Mouse (Mus musculus): ENCODE measurements around the gene Rad1. TPM values are rescaled to one million over a fixed set of nuclear protein-coding genes. Genes with fewer than 3 reads are reported as not detected.

The Rad1 gene
- 45.8 and 52.2 TPM in 2 replicates for polyA plus RNA-seq (2016; fragmentation: Nextera tagmentation; extraction: Ambion mirVana)

DNA sequence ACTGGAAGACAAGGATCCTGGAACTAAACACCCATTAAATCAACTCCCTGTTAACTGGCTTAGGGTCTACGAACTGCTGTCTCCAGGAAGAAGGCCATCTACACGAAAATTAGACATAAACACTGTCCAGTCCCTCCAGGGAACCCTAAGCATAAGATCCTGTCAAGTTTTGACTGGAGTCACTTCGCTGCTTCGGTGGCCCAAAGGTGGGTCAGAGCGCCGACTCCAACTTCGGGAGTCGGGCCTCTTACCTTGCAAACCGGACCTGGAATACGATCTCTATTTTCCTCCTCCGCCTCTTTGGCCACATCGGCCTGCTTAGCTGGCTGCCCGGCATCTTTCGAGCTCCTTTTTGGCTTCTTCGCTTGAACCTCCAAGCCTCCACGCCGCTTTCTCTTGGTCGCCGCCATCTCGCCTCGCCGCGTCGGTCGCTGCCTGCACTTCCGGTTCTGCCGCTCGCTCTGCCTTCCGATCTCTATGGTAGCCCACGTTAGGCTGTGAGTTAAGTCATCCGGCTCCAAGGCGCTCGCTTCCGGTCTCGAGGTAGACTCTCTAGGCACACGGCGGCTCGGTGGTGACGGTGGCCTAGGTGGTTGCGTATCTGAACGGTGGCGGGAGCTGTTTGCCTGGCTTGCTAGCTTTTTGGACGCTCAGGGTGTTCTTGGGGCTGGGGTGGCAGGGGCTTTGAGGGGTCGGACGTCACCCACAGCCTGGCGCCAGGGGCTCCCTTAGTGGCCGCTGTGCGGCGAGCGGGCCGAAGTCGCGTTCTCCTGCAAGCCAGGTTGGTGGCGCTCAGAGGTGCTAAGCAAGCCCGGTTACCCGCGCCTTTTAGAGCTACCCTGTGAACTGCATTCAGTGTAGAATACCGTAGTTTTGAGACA, at the start of gene Rad1, which contains the start of gene Brix1:
TSS of gene Rad1 (plus strand) at position 535 of the 881 bp plus-strand sequence.
TSS of gene Brix1 (minus strand) at position 464 of the 881 bp plus-strand sequence.
- Histone ChIP-seq H3K27ac (replicated peaks) (peak within 1 kb of the TSS; percentile 91), H3K27me3 (ENCODE audit: low read depth, poor library complexity, severe bottlenecking) (no peaks in the 10 kb centered on the region), H3K9me3 (replicated peaks) (no peaks in the 10 kb centered on the region), H3K4me3 (peak within 1 kb of the TSS; percentile 84), H3K36me3 (peaks cover 60% of the 10 kb centered on the region), H3K4me1 (peaks cover 22% of the 10 kb centered on the region)
- DNase-seq (ENCODE audit: low spot score), result peak; percentile 93
- under 1% methylated on average over 58 of the region's 58 CpGs for WGBS

DNA sequence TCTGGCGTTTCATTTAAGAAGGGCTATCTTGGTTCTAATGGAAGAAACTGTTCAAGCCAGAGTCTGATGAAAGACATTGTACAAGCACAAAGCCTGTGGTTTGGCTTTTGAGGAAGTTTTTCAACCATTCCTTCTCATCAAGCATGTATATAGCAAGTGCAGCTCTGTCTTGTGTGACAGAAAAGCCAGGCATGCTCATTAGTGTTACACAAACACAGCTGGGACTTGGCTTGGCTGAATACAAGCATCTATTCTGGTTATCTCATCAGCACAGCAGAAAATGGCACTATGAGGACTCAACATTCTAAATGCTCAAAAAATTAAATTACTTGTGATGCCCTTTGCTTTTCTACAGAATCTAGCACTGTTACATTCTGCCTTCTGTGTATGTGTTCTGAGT, 48.9 kb upstream of the Rad1 start:
- H3K9me3 ChIP-seq (replicated peaks), result no peaks in the 10 kb centered on the region
- no peaks in the 10 kb centered on the region for H3K4me1 ChIP-seq
- no peak overlapping the region for H3K27ac ChIP-seq (replicated peaks)
- no peaks in the 10 kb centered on the region for H3K27me3 ChIP-seq (ENCODE audit: low read depth, poor library complexity, severe bottlenecking)
- DNase-seq (ENCODE audit: low spot score), result no peak
- no peak overlapping the region for H3K4me3 ChIP-seq
- 79% methylated on average over 1 of the region's 1 CpGs for WGBS
- H3K36me3 ChIP-seq, result peaks cover 17% of the 10 kb centered on the region

DNA sequence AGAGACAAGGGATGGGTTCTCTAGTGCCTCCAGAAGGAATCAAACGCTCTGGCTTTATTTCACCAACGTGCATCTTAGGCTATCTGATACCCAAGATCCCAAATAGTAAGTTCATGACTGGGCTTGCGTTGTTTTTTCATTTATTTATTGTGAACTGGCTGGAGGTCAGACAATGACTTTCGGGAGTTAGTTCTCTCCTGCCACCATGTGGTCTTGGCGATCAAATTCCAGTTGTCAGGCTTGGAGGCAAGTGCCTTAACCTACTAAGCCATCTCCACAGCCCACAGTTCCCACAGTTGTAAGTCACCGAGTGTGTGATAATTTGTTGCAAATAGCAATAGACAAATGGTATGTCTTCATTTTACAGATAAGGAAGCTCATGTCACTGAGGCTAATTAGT, 45.9 kb upstream of the Rad1 start:
- Histone ChIP-seq H3K27me3 (ENCODE audit: low read depth, poor library complexity, severe bottlenecking) (no peaks in the 10 kb centered on the region), H3K9me3 (replicated peaks) (no peaks in the 10 kb centered on the region), H3K4me1 (no peaks in the 10 kb centered on the region), H3K36me3 (peaks cover 38% of the 10 kb centered on the region), H3K4me3 (no peak overlapping the region), H3K27ac (replicated peaks) (no peak overlapping the region)
- WGBS, result 80% methylated on average over 6 of the region's 6 CpGs
- DNase-seq (ENCODE audit: low spot score), result no peak

DNA sequence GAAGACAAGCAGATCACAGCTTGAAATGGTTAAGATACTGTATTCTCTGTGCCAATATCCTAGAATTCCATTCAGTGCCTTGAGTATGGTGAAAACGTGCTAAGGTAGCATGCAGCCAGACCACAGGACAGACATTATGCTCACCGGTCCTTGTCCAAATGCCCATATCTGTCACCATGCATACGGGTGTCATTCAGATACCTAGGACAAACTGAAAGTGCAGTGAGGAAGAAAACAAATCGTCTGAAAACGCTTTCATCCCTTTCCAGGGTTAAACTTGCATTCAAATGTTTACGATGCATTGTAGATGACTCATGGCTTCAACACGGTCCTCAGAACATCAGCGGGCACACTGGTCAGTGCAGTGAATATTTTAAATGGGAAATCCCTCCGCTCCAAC, 44.3 kb upstream of the Rad1 start:
- 93% methylated on average over 9 of the region's 9 CpGs for WGBS
- DNase-seq (ENCODE audit: low spot score), result no peak
- H3K36me3 ChIP-seq, result peaks cover 53% of the 10 kb centered on the region
- H3K9me3 ChIP-seq (replicated peaks), result no peaks in the 10 kb centered on the region
- H3K27ac ChIP-seq (replicated peaks), result no peak overlapping the region
- no peaks in the 10 kb centered on the region for H3K4me1 ChIP-seq
- no peak overlapping the region for H3K4me3 ChIP-seq
- H3K27me3 ChIP-seq (ENCODE audit: low read depth, poor library complexity, severe bottlenecking), result no peaks in the 10 kb centered on the region

DNA sequence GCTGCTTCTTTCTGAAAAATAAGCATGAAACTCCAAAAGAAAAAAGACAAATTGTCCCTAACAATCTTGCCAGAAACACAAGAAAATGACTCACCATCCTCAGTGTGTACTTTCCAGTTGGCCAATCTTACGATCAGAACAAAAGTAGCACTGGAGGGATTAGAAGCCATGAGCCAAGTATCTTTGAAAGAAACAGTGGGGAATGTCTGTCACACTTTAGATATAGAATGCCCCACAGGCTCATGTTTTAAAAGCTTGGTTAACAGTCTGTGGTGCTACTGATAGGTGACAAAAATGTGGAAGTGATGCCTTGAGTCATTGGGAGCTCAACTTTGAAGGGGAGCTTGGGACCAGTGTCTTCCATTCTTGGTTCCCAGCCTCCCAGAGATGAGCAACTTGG, 43.5 kb upstream of the Rad1 start:
- Histone ChIP-seq H3K4me1 (no peaks in the 10 kb centered on the region), H3K4me3 (no peak overlapping the region), H3K27ac (replicated peaks) (no peak overlapping the region), H3K36me3 (peaks cover 55% of the 10 kb centered on the region), H3K27me3 (ENCODE audit: low read depth, poor library complexity, severe bottlenecking) (no peaks in the 10 kb centered on the region), H3K9me3 (replicated peaks) (no peaks in the 10 kb centered on the region)
- WGBS, result 79% methylated on average over 1 of the region's 1 CpGs
- DNase-seq (ENCODE audit: low spot score), result no peak

DNA sequence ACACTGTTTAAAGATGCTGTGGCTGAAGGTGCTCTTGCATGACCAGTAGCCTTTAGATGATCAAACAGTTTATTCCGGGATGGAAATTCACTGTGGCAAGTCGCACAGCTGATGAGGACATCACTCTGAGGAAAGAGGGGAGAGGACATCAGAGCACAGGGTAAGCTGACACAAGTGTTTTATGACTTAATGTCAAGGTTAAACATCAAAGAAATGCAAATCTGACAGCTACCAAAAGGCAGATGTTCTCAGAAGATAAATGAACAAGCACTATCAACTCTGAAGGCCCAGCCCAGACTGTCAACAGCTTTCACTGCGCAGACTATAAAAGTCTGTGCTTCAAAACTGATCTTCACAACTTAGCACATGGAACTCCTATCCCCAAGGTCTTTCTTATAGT, 38.7 kb upstream of the Rad1 start:
- DNase-seq (ENCODE audit: low spot score), result no peak
- 93% methylated on average over 3 of the region's 3 CpGs for WGBS
- Histone ChIP-seq H3K27me3 (ENCODE audit: low read depth, poor library complexity, severe bottlenecking) (no peaks in the 10 kb centered on the region), H3K4me1 (no peaks in the 10 kb centered on the region), H3K27ac (replicated peaks) (no peak overlapping the region), H3K4me3 (no peak overlapping the region), H3K36me3 (peaks cover 83% of the 10 kb centered on the region), H3K9me3 (replicated peaks) (no peaks in the 10 kb centered on the region)

DNA sequence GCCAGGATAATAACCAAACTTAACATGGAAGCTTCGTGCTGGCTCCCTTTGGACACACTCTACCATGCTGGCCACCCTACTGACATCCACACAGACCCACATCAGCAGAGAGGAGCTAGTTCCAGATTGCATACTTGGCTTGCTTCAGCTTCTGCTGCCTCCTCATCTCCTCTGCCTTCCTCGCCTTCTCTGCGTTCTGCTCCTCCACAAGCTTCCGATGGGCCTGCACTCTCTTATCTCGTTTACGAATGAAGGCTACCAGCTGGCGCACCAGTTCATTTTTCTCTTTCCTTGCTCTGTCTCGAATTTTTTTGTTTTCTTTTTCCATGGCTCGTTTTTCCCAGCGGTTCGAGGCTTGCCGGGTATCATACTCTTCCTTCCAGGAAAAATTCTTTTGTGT, 24.8 kb upstream of the Rad1 start:
- DNase-seq (ENCODE audit: low spot score), result no peak
- H3K27me3 ChIP-seq (ENCODE audit: low read depth, poor library complexity, severe bottlenecking), result no peaks in the 10 kb centered on the region
- no peaks in the 10 kb centered on the region for H3K9me3 ChIP-seq (replicated peaks)
- no peak overlapping the region for H3K4me3 ChIP-seq
- 90% methylated on average over 12 of the region's 12 CpGs for WGBS
- no peaks in the 10 kb centered on the region for H3K4me1 ChIP-seq
- H3K36me3 ChIP-seq, result peaks cover 65% of the 10 kb centered on the region
- no peak overlapping the region for H3K27ac ChIP-seq (replicated peaks)

DNA sequence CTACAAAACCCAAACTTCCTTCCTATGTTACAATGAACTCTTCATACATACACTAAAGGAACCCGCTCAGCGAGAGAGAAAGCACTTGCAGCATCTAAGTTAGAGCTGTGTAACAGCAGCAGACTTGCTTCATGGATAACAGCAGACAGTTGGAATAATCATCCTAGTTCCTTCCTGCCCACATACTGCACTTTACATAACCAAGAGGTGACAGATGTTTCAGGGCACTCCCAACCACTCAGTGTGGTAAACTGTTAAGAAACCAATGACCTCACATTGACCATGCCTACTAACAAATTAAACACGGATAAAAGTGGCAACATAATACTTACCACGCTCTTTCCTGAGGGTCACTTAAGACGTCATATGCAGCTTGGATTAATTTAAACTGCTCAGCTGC, 22.3 kb upstream of the Rad1 start:
- WGBS, result 89% methylated on average over 5 of the region's 5 CpGs
- no peak for DNase-seq (ENCODE audit: low spot score)
- Histone ChIP-seq H3K27ac (replicated peaks) (no peak overlapping the region), H3K9me3 (replicated peaks) (no peaks in the 10 kb centered on the region), H3K4me1 (peaks cover 5% of the 10 kb centered on the region), H3K36me3 (peaks cover 41% of the 10 kb centered on the region), H3K4me3 (no peak overlapping the region), H3K27me3 (ENCODE audit: low read depth, poor library complexity, severe bottlenecking) (no peaks in the 10 kb centered on the region)

DNA sequence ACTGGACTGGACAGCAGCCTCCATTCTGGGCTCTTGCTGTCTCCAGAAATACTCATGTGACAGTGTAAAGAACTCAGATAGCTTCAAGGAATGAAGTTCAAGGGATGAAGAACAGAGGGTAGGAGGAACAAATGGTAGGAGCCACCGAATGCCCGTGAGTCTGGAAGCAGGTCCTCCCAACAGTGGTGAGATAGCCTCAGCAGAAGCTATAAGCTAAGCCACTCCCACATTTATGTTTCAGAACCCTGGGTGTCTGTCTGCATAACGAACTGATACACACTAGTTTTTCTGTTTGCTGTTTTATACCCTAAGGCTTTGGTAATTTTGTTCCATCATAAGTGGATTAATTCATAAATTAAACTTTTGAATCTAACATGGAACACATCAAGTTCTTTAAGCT, 21.1 kb upstream of the Rad1 start:
- no peak for DNase-seq (ENCODE audit: low spot score)

DNA sequence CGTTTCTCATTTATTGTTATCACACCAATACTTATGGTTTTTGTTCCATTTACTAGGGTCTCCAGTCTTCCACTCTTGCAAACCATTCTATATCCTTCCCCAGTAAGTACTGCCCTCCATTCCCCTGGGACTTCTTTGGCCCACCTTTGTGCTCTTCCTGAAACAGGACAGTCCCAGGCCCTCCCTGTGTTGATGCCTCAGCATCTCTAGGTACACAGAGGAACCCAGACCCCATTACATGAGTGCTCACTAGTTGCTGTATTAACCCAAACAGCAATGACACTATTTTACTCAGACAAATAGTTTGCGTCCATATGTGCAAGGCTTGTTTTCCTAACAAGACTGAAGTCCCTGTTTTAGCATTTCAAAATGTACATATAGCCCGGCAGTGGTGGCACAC, 17.1 kb upstream of the Rad1 start:
- Histone ChIP-seq H3K4me3 (peak overlapping the region; percentile 16; the same call in 1 of the 2 replicates), H3K27me3 (ENCODE audit: low read depth, poor library complexity, severe bottlenecking) (no peaks in the 10 kb centered on the region), H3K36me3 (no peaks in the 10 kb centered on the region), H3K27ac (replicated peaks) (no peak overlapping the region), H3K4me1 (peaks cover 17% of the 10 kb centered on the region), H3K9me3 (replicated peaks) (no peaks in the 10 kb centered on the region)
- DNase-seq (ENCODE audit: low spot score), result no peak
- WGBS, result 89% methylated on average over 3 of the region's 3 CpGs

More for the DNA sequence above, 21.1 kb upstream of the Rad1 start:
- WGBS, result 98% methylated on average over 3 of the region's 3 CpGs
- Histone ChIP-seq H3K36me3 (peaks cover 30% of the 10 kb centered on the region), H3K27ac (replicated peaks) (no peak overlapping the region), H3K27me3 (ENCODE audit: low read depth, poor library complexity, severe bottlenecking) (no peaks in the 10 kb centered on the region), H3K4me1 (peaks cover 16% of the 10 kb centered on the region), H3K4me3 (no peak overlapping the region), H3K9me3 (replicated peaks) (no peaks in the 10 kb centered on the region)

DNA sequence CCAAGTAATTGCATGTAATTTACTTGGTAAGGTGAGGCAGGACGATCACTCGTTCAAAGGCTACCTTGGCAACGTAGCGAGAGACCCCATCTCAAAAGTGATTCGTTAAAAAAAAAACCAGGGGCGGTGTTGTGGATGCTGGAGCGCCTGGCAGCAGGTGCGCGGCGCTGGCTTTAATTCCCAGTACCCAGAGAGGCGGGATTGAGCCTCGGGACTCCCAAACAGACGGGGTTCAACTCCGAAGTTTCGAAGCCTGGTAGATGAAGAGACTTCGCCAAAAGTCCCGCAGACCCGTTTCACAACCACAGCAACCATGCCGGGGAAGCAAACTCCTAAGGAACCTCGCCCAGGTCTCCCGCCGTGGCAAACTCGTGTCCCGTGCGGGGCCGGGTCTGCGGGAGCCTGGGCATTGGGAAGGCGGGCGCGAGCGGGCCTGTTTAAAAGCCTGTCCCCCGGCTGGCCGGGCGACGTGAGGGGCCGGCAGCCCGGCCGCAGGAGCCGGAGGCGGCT, 16.1 kb upstream of the Rad1 start:
- Histone ChIP-seq H3K27ac (replicated peaks) (peak overlapping the region; percentile 90), H3K27me3 (ENCODE audit: low read depth, poor library complexity, severe bottlenecking) (no peaks in the 10 kb centered on the region), H3K36me3 (peaks cover 6% of the 10 kb centered on the region), H3K4me3 (peak overlapping the region; percentile 85), H3K9me3 (replicated peaks) (no peaks in the 10 kb centered on the region), H3K4me1 (peaks cover 17% of the 10 kb centered on the region)
- WGBS, result under 1% methylated on average over 40 of the region's 40 CpGs
- no peak for DNase-seq (ENCODE audit: low spot score)

DNA sequence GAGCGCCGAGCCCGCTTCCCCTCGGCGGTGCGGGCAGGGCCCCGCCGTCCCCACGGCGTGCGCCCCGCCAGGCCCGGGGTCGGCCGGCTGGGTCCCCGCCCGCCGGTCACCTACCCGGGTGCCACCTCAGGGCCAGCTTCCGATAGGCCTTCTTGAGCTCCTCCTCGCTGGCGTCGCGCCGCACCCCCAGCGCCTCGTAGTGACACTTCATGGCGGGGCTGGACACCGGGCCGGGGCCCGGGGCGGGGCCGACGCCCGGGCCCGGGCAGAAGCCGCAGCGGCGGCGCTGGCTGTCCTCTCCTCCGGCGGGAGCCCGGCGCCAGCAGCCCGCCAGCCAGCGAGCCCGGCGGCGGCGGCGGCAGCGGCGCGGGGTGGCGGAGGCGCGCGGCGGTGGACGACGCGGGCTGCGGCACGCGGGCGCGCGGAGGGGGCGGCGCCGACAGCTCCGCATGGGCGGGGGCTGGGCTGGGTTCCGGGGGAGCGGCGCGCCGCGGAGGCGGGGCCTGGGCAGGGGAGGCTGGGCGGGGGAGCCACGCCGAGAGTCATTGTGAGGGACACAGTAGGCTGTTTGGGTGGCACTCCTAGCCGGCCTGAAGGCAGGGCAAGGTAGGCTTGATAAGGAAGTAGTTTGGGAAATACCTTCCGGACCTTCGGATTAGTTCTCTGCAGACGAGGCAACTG, 15.5 kb upstream of the Rad1 start, which contains the start of gene Dnajc21:
TSS of gene Dnajc21 (minus strand) at position 366 of the 681 bp plus-strand sequence.
- peaks cover 17% of the 10 kb centered on the region for H3K4me1 ChIP-seq
- WGBS, result 1% methylated on average over 69 of the region's 87 CpGs
- peak within 1 kb of the TSS; percentile 85 for H3K4me3 ChIP-seq
- peak within 1 kb of the TSS; percentile 90 for H3K27ac ChIP-seq (replicated peaks)
- DNase-seq (ENCODE audit: low spot score), result peak; percentile 83
- no peaks in the 10 kb centered on the region for H3K27me3 ChIP-seq (ENCODE audit: low read depth, poor library complexity, severe bottlenecking)
- no peaks in the 10 kb centered on the region for H3K9me3 ChIP-seq (replicated peaks)
- peaks cover 9% of the 10 kb centered on the region for H3K36me3 ChIP-seq

DNA sequence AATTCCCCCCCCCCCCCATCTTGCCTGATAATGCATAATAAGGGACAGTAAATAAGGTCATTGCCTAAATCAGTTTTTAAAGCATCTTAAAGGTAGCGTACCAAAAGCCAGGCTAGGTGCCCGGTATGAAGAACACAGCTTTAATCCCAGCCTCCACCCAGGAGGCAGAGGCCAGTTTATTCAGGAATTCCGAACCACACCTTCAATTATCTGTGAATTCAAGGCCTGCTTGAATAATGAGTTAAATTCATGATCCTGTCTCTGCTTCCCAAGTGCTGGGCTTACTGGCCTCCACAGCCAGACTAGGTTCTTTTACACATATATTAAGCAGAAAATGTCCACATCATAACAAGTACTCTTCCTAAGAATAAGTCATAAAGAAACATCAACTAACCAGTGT, 14.9 kb upstream of the Rad1 start:
- Histone ChIP-seq H3K36me3 (peaks cover 16% of the 10 kb centered on the region), H3K27me3 (ENCODE audit: low read depth, poor library complexity, severe bottlenecking) (no peaks in the 10 kb centered on the region), H3K4me1 (peaks cover 17% of the 10 kb centered on the region), H3K4me3 (peak overlapping the region; percentile 85), H3K9me3 (replicated peaks) (no peaks in the 10 kb centered on the region), H3K27ac (replicated peaks) (peak overlapping the region; percentile 90)
- no peak for DNase-seq (ENCODE audit: low spot score)
- 18% methylated on average over 3 of the region's 3 CpGs for WGBS
